ENCODE assay signal across 30 mouse cellular contexts in genomic region chr11:104074763-104075162, GRCm38 (mm10). TPM values are rescaled to one million over a fixed set of nuclear protein-coding genes. Genes with fewer than 3 reads are reported as not detected.
"Had no signal": no experiment of that assay in that cellular context is flagged by ENCODE, and none has a peak within 500 bp of the region (broad histone marks: within the 10 kb centered on the region; RNA-seq: fewer than 3 reads in every experiment).

No protein-coding gene starts in this region.

- H3K4me3 ChIP-seq: gastrocnemius, adult 2 months; heart, embryonic 10.5 days; heart, embryonic 12.5 days; intestine, embryonic 15.5 days; layer of hippocampus, adult 2 months; limb, embryonic 10.5 days; limb, embryonic 12.5 days; liver, embryonic 13.5 days; liver, embryonic 15.5 days had no signal

- DNase-seq: gastrocnemius, adult 2 months; gastrocnemius, postnatal 10 days; gastrocnemius, postnatal 25 days; heart, adult 18-20 months; heart, postnatal 10 days; kidney, adult 18-20 months; kidney, adult 8-10 months; kidney, postnatal 10 days; kidney, postnatal 25 days; kidney, postnatal 4 days; liver; liver, embryonic 13.5 days; liver, postnatal 0 days had no signal

- H3K36me3 ChIP-seq: heart, embryonic 10.5 days; heart, embryonic 12.5 days; intestine, embryonic 15.5 days; limb, embryonic 10.5 days; limb, embryonic 12.5 days; liver, embryonic 13.5 days; liver, embryonic 15.5 days had no signal

- H3K9ac ChIP-seq: heart, embryonic 12.5 days; hindbrain, embryonic 14.5 days; intestine, embryonic 15.5 days; limb, embryonic 12.5 days; liver, embryonic 13.5 days; liver, embryonic 15.5 days; liver, postnatal 0 days had no signal

- H3K4me1 ChIP-seq: heart, embryonic 10.5 days; heart, embryonic 12.5 days; intestine, embryonic 15.5 days; limb, embryonic 10.5 days; limb, embryonic 12.5 days; liver, embryonic 13.5 days; liver, embryonic 15.5 days had no signal

- ATAC-seq: hindbrain, embryonic 16.5 days; inflammation-experienced regulatory T-cells, adult 6 months; intestine, embryonic 15.5 days; intestine, postnatal 0 days; liver, postnatal 0 days had no signal

- H3K4me2 ChIP-seq: heart, embryonic 12.5 days; hindbrain, embryonic 14.5 days; intestine, embryonic 15.5 days; limb, embryonic 12.5 days; liver, embryonic 11.5 days; liver, embryonic 13.5 days; liver, embryonic 15.5 days had no signal

- H3K27ac ChIP-seq: gastrocnemius, adult 2 months; heart, embryonic 10.5 days; hindbrain, embryonic 14.5 days; intestine, embryonic 15.5 days; layer of hippocampus, adult 2 months; limb, embryonic 10.5 days; limb, embryonic 12.5 days; liver, embryonic 13.5 days; liver, embryonic 15.5 days had no signal

- H3K27me3 ChIP-seq: intestine, embryonic 15.5 days; limb, embryonic 12.5 days; liver, embryonic 13.5 days; liver, embryonic 15.5 days had no signal

- H3K9me3 ChIP-seq: heart, embryonic 10.5 days; heart, embryonic 12.5 days; intestine, embryonic 15.5 days; limb, embryonic 10.5 days; limb, embryonic 12.5 days; liver, embryonic 13.5 days; liver, embryonic 15.5 days had no signal

RNA-seq across cellular contexts. Expression of gene Crhr1, which starts 57.9 kb away (rescaled TPM):
- total RNA-seq: gastrocnemius, adult 2 months; gastrocnemius, postnatal 25 days; heart, adult 18-20 months; heart, adult 8-10 months; heart, postnatal 10 days; heart, postnatal 25 days; hematopoietic stem cell, adult 5-6 weeks had no signal
- polyA plus RNA-seq: heart, embryonic 12.5 days; heart, embryonic 14.5 days; heart, embryonic 16.5 days; inflammation-experienced regulatory T-cells, adult 6 months; intestine, postnatal 0 days; liver, embryonic 11.5 days; liver, embryonic 13.5 days; liver, embryonic 15.5 days; liver, postnatal 0 days had no signal
